Mouse (Mus musculus) left cerebral cortex, postnatal 14 days (tissue): Measurements from ENCODE around the gene Nhp2. TPM values are rescaled to one million over a fixed set of nuclear protein-coding genes. Genes with fewer than 3 reads are reported as not detected.
A peak's percentile ranks its signal among the peaks of the same experiment; 100 is the strongest.
"Not testable (repeated sequence)": the region's sequence is repeated elsewhere in the genome, so short reads cannot be mapped to it uniquely, and the experiment has no call there.

Experiments used
- DNase-seq, 2 experiments: peaks; one replicate each; pipeline ENCODE4 v3.0.0; 2021 to 2022; ENCODE audit warnings: low spot score in 2 of 2, mixed read lengths in 1 of 2
- intact Hi-C: fragments of 180-260 bp; cut with DNase I; formaldehyde crosslinking; loops from one replicate; pipeline ENCODE4 v1.15.1; 2025
- total RNA-seq, 2 experiments: library from RNA; stranded (reverse); gene quantifications; 2 replicates each; pipeline ENCODE4 v1.2.3; 2021

Gene Nhp2
- total RNA-seq, 2 experiments from 2014 or later: 46.5 to 49.4 TPM

DNA sequence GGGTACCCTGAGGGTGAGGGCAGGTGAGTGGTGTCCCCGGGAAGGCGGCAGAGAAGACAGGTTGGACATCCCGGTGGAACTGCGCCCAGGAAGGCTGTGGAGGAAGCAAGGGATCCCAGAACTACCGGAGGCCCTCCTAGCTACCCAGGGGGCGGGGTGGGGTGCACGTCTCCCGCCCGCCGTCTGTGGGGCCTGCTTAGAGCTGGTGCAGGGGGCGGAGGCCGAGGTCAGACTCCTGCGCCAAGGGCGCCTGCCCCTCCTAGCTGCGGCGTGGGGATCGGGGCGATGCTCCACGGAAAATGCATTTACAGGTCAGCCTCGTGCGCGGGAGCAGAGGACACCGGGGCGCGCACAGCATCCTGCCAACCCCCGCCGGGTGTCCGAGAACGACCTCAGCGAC is 30.7 kb downstream of the Nhp2 start:
- intact Hi-C loops: no loop called here
- DNase-seq: no peak

DNA sequence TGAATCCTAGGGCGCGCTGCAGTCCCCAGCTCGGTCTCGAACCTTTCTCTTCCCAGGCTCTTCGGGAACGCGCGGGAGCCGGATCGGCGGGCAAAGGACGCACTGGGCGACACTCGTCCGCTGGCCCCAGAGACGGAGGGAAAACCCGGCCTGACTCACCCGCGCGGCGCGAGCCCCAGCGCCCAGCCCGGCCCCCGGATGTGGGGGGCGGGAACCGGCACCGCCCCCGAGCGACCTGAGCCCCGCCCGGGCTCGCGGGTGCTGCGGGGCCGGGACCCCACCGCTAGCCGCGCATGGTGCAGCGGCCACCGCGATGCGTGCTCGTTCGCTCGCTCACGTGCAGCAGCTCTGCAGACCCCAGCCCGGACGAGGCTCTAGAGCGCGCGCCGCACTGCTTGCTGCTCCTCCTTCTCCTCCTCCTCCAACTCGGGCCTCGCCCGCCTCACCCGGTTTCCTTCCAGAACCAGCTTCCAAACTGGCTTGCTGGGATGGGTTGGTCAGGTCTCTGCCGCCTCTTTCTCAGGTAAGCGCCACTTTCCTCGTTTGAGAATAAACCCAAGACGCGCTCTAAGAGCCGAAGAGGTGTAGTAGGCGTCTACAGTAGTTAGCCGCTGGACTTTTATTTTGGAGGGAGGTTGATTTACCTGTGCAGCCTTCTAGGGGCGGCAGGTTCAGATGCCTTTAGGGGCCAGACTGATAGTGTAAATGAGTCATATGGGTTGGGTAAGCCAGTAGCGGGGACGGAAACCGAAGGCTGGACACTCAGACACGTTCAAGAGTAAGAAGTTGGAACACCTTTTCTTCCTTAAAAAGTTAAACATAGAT is 31.4 kb downstream of the Nhp2 start, which contains the start of the genes N4bp3 and D930048N14Rik:
Gene N4bp3, minus strand, starts transcription at position 152 of the 825 bp plus-strand sequence.
Gene D930048N14Rik, plus strand, starts transcription at position 264 of the 825 bp plus-strand sequence.
- intact Hi-C loops: no loop called here
- DNase-seq: no peak

DNA sequence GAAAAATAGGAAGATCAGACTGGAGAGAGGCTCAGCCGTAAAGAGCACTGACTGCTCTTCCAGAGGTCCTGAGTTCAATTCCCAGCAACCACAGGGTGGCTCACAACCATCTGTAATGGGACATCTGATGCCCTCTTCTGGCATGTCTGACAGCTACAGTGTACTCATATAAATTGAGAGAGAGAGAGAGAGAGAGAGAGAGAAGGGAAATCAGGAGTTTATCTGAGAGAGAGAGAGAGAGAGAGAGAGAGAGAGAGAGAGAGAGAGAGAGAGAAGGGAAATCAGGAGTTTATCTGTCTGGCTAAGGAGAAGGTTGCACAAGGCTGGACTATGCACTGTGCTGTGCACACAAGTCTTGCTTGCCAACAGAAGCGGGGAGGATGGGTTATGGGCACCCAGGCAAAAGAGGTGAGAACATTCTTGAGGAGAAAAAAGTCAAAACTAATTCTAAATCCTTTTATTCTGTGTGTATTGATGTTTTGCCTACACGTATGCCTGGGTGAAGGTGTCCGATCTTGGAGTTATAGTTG is 33.4 kb downstream of the Nhp2 start:
- intact Hi-C loops: no loop called here
- no peak for DNase-seq

DNA sequence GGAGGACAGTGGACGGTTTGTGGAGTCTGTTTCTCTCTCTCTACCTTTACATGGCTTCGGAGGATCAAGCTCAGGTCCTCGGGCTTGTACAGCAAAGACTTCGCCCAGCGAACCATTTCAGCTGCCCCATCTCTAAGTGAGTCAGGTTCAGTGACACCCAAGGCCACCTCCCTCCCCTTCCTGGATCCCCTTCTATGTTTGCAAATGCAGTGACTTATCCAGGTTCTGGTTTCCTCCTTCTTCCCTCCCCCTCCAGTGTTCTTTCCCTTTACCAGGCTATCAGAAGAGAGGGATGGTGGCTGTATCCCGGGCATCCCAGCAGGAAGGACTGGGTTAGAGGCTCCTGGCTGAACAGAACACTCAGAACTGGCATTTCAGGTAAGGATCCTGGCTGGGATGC is 34.2 kb downstream of the Nhp2 start:
- intact Hi-C loops: no loop called here
- no peak for DNase-seq

DNA sequence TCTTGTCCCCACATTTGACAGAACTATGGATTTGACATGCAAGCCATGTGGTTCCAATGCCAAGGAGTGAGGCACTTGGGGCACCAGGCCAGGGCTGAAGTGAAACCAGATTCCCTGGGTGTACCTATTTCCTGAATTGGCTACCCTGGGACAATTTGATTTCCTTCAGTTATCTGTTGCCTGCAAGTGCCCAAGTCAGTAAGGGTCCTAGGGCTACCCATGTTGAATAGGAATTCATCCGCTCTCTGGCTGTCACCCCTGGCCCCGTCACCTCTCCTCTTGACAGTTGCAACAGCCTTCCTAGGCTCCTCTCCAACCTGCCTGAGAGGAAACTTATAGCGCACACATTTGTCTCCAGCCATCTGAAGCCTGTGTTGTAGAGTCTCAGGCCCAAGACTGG is 35.4 kb downstream of the Nhp2 start:
- intact Hi-C loops: no loop called here
- DNase-seq: no peak

DNA sequence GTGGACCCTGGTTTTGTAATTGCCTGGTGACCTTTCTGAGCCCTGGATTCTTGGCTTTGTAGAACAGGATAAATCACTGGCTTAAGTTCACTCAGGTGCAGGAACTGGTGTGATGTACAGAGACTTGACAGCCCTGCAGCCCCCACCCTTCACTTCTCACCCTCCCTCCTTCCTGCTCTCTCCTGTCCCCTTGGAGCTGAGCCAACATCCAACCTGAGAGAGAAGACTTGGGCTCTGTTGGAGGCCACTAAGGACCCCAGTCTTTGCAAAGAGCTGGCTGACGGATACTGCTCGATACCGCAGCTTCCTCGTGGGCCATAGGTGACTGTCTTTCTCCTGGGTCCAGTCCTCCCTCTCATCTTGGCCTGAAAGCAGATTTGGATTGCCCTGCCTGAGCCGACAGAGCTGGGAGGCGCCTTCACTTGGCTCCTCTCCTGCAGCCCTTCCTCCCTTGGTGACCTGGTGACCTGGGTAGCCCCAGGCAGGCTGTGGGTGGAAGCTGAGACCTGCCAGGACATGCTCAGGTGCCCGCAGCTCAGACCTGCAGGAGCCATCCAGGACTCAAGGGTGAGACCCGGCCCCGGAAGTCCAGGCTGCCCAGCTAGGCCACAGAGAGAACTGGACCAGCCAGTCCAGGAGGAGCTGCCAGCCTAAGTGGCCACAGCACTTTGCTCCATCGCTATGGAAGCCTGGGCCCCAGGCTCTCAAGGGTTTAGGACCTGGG is 37.4 kb downstream of the Nhp2 start:
- DNase-seq: no peak
- intact Hi-C loops: no loop called here

DNA sequence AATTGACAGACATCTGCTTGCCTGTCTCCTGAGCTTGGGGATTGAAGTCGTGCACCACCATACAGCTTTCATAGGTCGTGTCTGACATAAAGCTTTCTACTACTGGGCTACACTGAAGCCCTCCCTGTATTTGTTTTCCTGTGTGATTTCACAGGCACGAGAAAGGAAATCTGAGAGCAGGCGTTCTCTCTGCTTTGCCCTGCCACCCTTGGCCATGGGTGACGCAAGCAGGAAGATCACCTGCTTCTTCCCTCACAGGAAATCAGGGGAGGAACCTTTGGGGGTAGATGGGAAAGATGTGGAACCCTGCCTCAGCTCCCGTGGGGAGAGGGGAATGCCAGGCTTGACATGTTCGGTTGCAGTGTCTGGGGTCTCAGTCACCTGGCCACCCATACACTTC is 38.8 kb downstream of the Nhp2 start:
- intact Hi-C loops: no loop called here
- DNase-seq: no peak

DNA sequence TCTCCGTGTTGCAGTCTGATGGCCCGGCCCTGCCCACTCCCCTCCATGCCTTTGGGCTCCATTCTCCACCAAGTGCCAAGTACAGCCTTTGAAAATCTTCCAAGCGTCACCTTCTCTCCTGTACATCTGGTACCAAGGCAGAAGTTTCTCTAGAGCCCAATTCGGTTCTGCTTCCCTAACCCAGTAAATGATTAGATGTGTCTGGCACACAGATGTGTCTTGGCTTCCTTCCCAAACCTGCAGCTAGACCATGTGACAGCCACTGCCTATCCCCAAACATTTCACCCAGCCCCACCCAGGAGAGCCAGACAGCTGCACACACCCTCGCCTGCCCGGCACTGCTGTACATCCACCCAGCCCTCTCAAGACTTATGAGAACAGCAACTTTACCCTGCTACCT is 39.2 kb downstream of the Nhp2 start:
- intact Hi-C loops: no loop called here
- peak; percentile 26 to 56 for DNase-seq

DNA sequence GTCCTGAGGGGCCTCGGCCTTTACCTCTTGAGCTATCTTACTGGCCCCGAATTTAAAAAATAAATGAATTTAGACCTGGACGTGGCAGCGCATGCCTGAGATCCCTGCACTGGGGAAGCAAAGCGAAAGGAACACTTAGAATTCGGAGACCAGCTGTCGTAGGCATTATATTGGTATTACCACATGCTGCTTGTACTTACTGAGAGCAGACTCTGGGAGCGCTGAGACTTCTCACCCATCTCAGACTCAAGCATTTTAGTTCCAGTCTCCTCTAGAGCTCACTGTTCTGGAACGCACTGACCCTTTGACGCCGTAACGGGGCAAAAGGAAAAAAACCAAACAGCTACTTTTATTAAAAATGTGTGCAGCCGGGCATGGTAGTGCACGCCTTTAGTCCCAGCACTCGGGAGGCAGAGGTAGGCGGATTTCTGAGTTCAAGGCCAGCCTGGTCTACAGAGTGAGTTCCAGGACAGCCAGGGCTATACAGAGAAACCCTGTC is 42.4 kb downstream of the Nhp2 start:
- intact Hi-C loops: no loop called here
- no peak for DNase-seq

DNA sequence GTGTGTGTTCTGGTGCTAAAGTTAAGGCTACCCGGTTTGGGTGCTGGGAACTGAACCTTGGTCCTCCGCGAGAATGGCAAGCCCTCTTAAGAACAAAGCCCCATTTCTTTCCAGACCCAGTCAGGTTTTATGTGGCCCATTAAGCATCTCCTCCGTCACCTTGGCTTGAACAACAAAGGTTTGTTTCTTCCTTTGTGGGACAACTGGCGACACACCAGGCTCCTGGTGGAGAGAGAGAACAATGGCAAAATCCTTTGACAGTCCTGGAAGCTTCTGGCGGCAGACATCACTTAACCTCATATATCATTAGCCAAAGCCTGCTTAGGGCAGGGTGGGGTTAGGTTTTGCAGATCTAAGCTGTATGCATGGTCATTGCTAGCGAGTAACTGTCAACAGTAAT is 43.1 kb downstream of the Nhp2 start:
- intact Hi-C loops: no loop called here
- DNase-seq: no peak

DNA sequence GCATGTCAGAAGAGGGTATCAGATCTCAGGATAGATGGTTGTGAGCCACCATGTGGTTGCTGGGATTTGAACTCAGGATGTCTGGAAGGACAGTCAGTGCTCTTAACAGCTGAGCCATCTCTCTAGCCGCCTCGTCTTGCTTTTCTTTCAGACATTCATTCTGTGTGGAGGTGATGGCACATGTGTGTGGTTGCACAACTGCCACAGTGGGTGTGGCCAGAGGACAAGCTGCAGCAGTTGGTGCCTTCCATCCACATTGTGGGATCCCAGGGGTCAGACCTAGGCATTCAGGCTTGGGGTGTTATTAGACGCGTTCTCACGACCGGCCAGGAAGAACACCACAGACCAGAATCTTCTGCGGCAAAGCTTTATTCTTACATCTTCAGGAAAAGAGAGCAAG is 45.2 kb downstream of the Nhp2 start:
- DNase-seq, intact Hi-C loops: not testable (repeated sequence)

DNA sequence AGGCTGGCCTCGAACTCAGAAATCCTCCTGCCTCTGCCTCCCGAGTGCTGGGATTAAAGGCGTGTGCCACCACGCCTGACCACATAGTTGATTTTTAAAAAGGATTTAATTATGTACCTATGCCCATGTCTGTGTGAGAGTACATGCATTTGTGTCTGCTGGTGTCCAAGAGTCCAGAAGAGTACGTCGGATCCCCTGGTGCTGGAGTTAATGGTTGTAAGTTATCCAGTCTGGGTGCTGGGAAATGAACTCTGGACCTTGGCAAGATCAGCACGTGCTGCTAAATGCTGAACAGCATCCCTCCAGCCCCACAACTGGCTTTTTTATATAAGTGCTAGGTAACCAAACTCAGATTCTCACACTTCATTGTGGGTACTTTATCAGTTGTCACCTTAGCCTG is 51.3 kb downstream of the Nhp2 start:
- DNase-seq: no peak
- intact Hi-C loops: no loop called here

DNA sequence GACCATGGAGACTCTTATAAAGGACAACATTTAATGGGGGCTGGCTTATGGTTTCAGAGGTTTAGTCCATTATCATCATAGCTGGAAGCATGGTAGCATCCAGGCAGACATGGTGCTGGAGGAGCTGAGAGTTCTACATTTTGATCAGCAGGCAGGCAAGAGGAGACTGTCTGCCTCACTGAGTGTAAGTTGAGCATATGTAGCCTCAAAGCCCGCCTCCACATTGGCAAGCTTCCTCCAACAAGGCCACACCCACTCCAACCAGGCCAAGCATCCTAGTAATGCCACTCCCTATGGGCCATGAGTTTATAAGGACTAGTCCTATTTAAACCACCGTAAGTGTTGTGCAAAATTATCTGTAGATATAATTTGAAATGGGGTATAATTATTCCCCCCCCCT is 51.8 kb downstream of the Nhp2 start:
- intact Hi-C loops: no loop called here
- no peak for DNase-seq

DNA sequence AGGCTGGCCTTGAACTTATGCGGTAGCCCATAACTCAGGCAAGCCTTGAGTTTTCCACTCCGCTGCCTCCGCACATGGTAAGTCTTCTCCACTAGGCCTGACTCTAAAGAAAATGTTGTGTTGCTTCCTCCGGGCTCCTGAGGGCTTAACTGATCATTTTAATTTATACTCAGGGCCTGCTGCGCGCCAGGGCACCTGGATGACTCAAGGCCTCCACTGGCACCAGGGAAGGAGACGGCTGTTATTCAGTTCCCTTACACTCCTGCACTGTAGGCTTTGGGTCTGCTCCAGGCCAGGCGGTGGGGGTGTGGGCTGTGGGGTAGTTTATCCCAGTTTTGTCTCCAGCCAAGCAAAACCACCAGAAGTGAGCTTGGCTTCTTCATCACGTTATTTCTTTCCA is 53.8 kb downstream of the Nhp2 start:
- no peak for DNase-seq

More for the DNA sequence above, 53.8 kb downstream of the Nhp2 start:
- intact Hi-C loops: no loop called here

Other genes starting within 250 kb of the Nhp2 start
- gene Phykpl, start 35.0 kb upstream of the Nhp2 start, total RNA-seq: 1 to 10 TPM; 5.8 to 6.4 TPM
- 100 to 1,000 TPM; 131 to 144 TPM for gene Hnrnpab, start 12.9 kb upstream of the Nhp2 start, total RNA-seq
- 10 to 100 TPM; 52.3 to 54.6 TPM for gene Rmnd5b, start 16.2 kb downstream of the Nhp2 start, total RNA-seq
- gene N4bp3, start 31.1 kb downstream of the Nhp2 start, total RNA-seq: 10 to 100 TPM in 1 of 2 experiments, 1 to 10 TPM in 1; 9.1 to 11.0 TPM
- gene D930048N14Rik, start 31.2 kb downstream of the Nhp2 start, total RNA-seq: 1 to 10 TPM in 1 of 2 experiments, under 1 TPM in 1; 0.91 to 1.1 TPM
- gene 0610009B22Rik, start 69.1 kb downstream of the Nhp2 start, total RNA-seq: 10 to 100 TPM; 31.3 to 31.6 TPM
- 10 to 100 TPM; 20.9 to 24.4 TPM for gene Sec24a, start 143.9 kb downstream of the Nhp2 start, total RNA-seq
- 10 to 100 TPM; 73.8 to 74.4 TPM for gene Sar1b, start 144.0 kb downstream of the Nhp2 start, total RNA-seq
- 10 to 100 TPM; 12.3 to 13.4 TPM for gene Jade2, start 237.9 kb downstream of the Nhp2 start, total RNA-seq